Mouse (Mus musculus) heart, postnatal 0 days (tissue): ENCODE data around the gene Upf1.

Source experiments
- CTCF ChIP-seq: IDR thresholded peaks from 2 replicates; pipeline ENCODE4 v1.5.1; 2016; ENCODE audit warnings: antibody characterized with exemption, control low read depth, low read depth
- EP300 ChIP-seq: IDR thresholded peaks from 2 replicates; pipeline ENCODE4 v1.6.1; 2016; ENCODE audit warnings: antibody characterized with exemption, low read depth

DNA sequence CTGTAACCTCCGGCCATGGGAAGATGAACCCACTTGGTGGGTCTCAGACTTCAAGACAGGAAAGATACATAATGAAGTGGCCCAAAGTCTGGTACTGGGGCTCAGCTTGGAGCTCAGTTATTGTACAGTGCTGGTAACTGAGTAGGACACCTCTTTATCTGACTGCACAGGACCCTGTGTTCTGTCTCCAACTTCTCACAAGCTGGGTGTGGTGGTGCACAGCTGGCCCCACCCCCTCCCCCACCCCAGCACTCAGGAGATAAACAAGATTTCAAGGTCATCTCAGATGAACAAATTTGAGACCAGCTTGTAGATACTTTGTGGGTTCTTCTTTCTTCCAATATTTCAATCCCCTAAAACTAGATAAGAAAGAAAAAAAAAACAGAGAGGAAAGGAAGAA, 3.0 kb upstream of the Upf1 start:
- TF ChIP-seq CTCF (no peak), EP300 (no peak)
